Mouse (Mus musculus) hindbrain, embryonic 14.5 days (tissue): ENCODE measurements at regions not wholly inside any gene's neighbourhood (a gene's known extent, or its start where the extent isn't known, plus 50 kb on each side); places are given as distances from the start of the nearest gene placed in this dataset.

Experiments
- ATAC-seq: fragments of 200-750 bp; cut with Nextera tagmentation; 2 replicates; pipeline ENCODE4 v1.8.0; 2017; ENCODE audit warnings: moderate number of reproducible peaks, mild to moderate bottlenecking, moderate TSS enrichment, moderate library complexity; ENCODE audit not compliant: low FRiP score
- DNase-seq: peaks from one replicate; pipeline ENCODE4 v3.0.0-alpha.2; 2015; ENCODE audit warnings: low spot score
- H3K27ac ChIP-seq: fragments of 300-500 bp; sonication (generic); 2 replicates; pipeline ENCODE4 v1.5.1; 2014; ENCODE audit warnings: mild to moderate bottlenecking, moderate library complexity
- H3K27me3 ChIP-seq: fragments of 300-500 bp; sonication (generic); 2 replicates; pipeline ENCODE4 v1.6.1; 2014; ENCODE audit warnings: mild to moderate bottlenecking, low read length, mixed read lengths; ENCODE audit not compliant: control insufficient read depth, insufficient read depth
- H3K36me3 ChIP-seq: fragments of 300-500 bp; sonication (generic); replicated peaks from 2 replicates; pipeline ENCODE4 v1.6.1; 2014; ENCODE audit not compliant: control insufficient read depth, insufficient read depth
- H3K4me1 ChIP-seq: fragments of 300-500 bp; sonication (generic); replicated peaks from 2 replicates; pipeline ENCODE4 v1.6.1; 2014; ENCODE audit warnings: antibody characterized with exemption, low read length, mixed read lengths; ENCODE audit not compliant: control insufficient read depth, insufficient read depth
- H3K4me2 ChIP-seq: fragments of 300-500 bp; sonication (generic); replicated peaks from 2 replicates; pipeline ENCODE4 v1.6.1; 2014; ENCODE audit warnings: mild to moderate bottlenecking, moderate library complexity
- H3K4me3 ChIP-seq: fragments of 300-500 bp; sonication (generic); replicated peaks from 2 replicates; pipeline ENCODE4 v1.5.1; 2014; ENCODE audit warnings: mild to moderate bottlenecking, low read length
- H3K9ac ChIP-seq: fragments of 300-500 bp; sonication (generic); 2 replicates; pipeline ENCODE4 v1.6.1; 2014
- H3K9me3 ChIP-seq: fragments of 300-500 bp; sonication (generic); 2 replicates; pipeline ENCODE4 v1.6.1; 2016; ENCODE audit warnings: low read length; ENCODE audit not compliant: control insufficient read depth
- WGBS: fragments of 180-500 bp; shearing (Covaris S2); extraction: QIAGEN DNeasy Blood & Tissue Kit; methylation state at CpG from one replicate; pipeline ENCODE4 v1.1.7; 2014; 5-methylcytosine and 5-hydroxymethylcytosine counted together

DNA sequence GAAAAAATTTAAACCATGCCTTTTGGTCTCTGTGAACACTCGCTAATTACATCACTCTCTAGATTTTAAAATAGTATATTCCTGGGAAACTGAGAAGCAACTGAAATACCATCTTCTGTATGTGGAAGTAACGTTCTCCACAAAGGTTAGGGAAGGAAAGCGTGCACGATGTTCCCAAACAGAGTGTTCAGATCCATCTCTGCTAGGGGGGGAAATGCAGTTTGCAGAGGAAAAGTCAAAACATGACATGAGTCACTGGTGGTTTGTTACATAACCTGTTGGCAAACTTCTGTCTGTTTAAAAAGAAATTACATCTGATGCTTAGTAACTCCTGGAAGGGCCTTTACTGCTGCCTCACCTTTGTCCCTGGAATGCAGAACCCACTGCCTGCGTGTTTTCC lies 314.2 kb downstream of the Dcdc2c start:
- H3K4me3 ChIP-seq = no peak overlapping the region
- H3K9me3 ChIP-seq = no peaks in the 10 kb centered on the region
- no peaks in the 10 kb centered on the region for H3K27me3 ChIP-seq
- WGBS = 89% methylated on average over 5 of the region's 5 CpGs
- ATAC-seq (no peak), DNase-seq (no peak)
- H3K4me2 ChIP-seq = no peak overlapping the region
- H3K36me3 ChIP-seq = no peaks in the 10 kb centered on the region
- no peaks in the 10 kb centered on the region for H3K4me1 ChIP-seq
- no peak overlapping the region for H3K9ac ChIP-seq
- H3K27ac ChIP-seq = no peak overlapping the region

DNA sequence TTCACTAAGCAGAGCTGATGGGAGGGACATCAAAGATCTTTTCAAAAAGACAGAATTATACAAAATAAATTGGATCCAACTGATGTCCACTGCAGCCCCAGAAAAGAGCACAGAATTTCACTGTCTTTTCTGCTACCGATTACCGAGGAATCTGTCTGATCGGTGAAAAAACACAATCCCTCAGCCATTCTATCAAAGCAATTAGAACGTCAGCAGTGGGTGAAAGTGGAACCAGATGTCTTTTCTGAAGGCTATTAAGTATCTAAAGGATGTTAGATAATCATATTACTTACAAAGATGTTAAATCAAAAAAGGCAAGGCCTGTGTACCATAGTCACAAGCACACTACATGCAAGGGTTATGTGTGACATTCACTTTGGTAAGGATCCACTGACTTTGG lies 315.2 kb downstream of the Dcdc2c start:
- WGBS = 60% methylated on average over 4 of the region's 4 CpGs
- no peak overlapping the region for H3K9ac ChIP-seq

GRCm38 (mm10) chr12:28202847-28203246 lies 349.4 kb downstream of the Dcdc2c start:
- 89% methylated on average over 1 of the region's 1 CpGs for WGBS
- Histone ChIP-seq H3K9me3 (no peaks in the 10 kb centered on the region), H3K4me1 (no peaks in the 10 kb centered on the region), H3K4me2 (no peak overlapping the region), H3K4me3 (no peak overlapping the region), H3K36me3 (no peaks in the 10 kb centered on the region), H3K27ac (no peak overlapping the region), H3K9ac (no peak overlapping the region), H3K27me3 (no peaks in the 10 kb centered on the region)
- no peak for ATAC-seq
- DNase-seq = no peak

More for the DNA sequence above, 315.2 kb downstream of the Dcdc2c start:
- Histone ChIP-seq H3K4me3 (no peak overlapping the region), H3K36me3 (no peaks in the 10 kb centered on the region), H3K4me1 (no peaks in the 10 kb centered on the region), H3K27ac (no peak overlapping the region), H3K4me2 (no peak overlapping the region), H3K27me3 (no peaks in the 10 kb centered on the region), H3K9me3 (no peaks in the 10 kb centered on the region)
- ATAC-seq = no peak
- DNase-seq = peak; percentile 28

DNA sequence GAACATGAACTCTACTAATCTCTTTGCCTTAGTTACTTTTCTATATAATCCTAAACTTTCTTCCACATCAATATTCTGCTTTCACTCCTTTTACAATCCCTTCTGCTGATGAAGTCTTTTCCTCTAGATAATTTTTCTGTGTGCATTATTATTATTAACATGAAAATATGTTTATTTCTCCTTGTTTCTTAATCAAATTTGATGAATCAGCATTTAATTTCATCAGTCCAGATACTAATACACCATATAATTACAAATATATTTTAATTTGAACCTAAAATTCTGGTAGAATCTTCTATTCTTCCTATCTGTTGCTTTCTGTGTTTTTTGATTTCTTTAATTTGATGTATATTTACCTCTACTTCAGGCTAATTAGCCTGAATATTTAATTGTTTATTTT lies 365.5 kb downstream of the Dcdc2c start:
- Histone ChIP-seq H3K4me2 (no peak overlapping the region), H3K27me3 (no peaks in the 10 kb centered on the region), H3K27ac (no peak overlapping the region), H3K4me3 (no peak overlapping the region), H3K4me1 (no peaks in the 10 kb centered on the region), H3K9me3 (peaks cover 12% of the 10 kb centered on the region), H3K36me3 (no peaks in the 10 kb centered on the region), H3K9ac (no peak overlapping the region)
- ATAC-seq (no peak), DNase-seq (no peak)

- H3K27me3 ChIP-seq = no peaks in the 10 kb centered on the region
- no peak for ATAC-seq
- WGBS = 70% methylated on average over 2 of the region's 2 CpGs
Observed at GRCm38 (mm10) chr12:28181265-28181664, 370.9 kb downstream of the Dcdc2c start.

DNA sequence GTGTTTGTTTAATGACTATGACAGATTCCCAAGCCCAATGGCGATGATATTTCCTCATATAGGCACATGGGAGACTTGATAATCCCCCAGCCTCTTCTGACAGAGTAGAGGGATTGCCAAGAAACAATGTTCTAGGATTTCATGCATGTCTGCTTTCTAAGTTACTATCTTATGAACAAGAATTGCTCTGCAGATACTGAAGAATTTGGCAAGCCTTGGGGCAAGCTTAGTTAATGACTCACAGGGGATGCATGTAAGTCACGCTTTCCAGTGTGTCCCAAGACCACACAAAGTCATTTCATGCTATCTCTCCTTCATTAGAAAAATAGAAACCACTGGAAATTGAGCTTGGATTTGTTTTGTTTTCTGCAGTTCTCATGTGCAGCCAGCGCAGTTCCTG lies 376.2 kb downstream of the Dcdc2c start:
- Histone ChIP-seq H3K27ac (no peak overlapping the region), H3K9me3 (no peaks in the 10 kb centered on the region), H3K9ac (no peak overlapping the region), H3K36me3 (no peaks in the 10 kb centered on the region), H3K4me1 (no peaks in the 10 kb centered on the region), H3K27me3 (no peaks in the 10 kb centered on the region), H3K4me2 (no peak overlapping the region), H3K4me3 (no peak overlapping the region)
- DNase-seq = no peak
- WGBS = 74% methylated on average over 3 of the region's 3 CpGs
- ATAC-seq = no peak

More at GRCm38 (mm10) chr12:28181265-28181664, 370.9 kb downstream of the Dcdc2c start:
- Histone ChIP-seq H3K36me3 (no peaks in the 10 kb centered on the region), H3K4me1 (no peaks in the 10 kb centered on the region), H3K9ac (no peak overlapping the region), H3K4me3 (no peak overlapping the region), H3K9me3 (no peaks in the 10 kb centered on the region), H3K27ac (no peak overlapping the region), H3K4me2 (no peak overlapping the region)
- no peak for DNase-seq

DNA sequence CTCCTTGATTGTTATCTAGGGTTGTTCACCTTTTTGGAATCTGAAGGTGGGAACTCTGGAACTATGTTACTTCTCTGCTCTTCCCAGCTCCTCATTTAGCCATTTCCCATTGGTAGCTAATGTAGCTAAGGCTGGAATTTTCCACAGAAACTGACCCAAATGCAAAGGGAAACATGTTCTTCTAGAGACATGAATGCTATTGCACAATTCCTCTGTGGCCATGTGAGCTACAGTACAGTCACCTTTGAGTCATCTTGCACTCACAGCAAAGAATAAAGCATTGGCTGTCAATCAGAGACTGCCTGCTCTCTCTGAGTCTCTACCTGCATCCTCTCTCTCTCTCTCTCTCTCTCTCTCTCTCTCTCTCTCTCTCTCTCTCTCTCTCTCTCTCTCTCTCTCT lies 378.1 kb downstream of the Dcdc2c start:
- no peak for DNase-seq
- no peak overlapping the region for H3K27ac ChIP-seq
- no peaks in the 10 kb centered on the region for H3K9me3 ChIP-seq
- ATAC-seq = no peak
- H3K27me3 ChIP-seq = no peaks in the 10 kb centered on the region
- no peaks in the 10 kb centered on the region for H3K36me3 ChIP-seq
- no peak overlapping the region for H3K4me3 ChIP-seq
- no peaks in the 10 kb centered on the region for H3K4me1 ChIP-seq
- H3K9ac ChIP-seq = no peak overlapping the region
- no peak overlapping the region for H3K4me2 ChIP-seq

DNA sequence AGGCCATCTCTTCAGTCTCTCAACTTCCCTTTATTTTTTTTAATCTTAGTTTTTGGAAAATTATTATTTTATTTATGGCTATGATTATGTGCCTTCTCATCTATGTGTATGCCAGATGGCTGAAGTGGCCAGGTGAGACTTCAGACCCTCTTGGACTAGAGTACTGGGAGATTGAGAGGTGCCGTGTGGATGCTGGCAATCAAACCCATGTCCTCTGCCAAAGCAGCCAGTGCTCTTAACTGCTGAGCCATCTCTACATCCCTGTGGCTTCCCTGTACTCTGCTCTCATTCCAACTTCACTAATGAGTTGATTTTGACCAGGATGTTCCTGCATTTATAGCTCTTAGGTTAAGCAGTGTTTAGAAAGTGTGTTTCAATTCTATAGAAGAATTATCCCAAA lies 393.4 kb downstream of the Dcdc2c start:
- no peaks in the 10 kb centered on the region for H3K4me1 ChIP-seq
- no peak overlapping the region for H3K27ac ChIP-seq
- no peak overlapping the region for H3K4me2 ChIP-seq
- no peak overlapping the region for H3K9ac ChIP-seq
- H3K4me3 ChIP-seq = no peak overlapping the region
- DNase-seq = no peak
- H3K36me3 ChIP-seq = no peaks in the 10 kb centered on the region
- 88% methylated on average over 1 of the region's 1 CpGs for whole genome bisulfite sequencing
- no peaks in the 10 kb centered on the region for H3K27me3 ChIP-seq
- no peak for ATAC-seq
- H3K9me3 ChIP-seq = no peaks in the 10 kb centered on the region

GRCm38 (mm10) chr12:28150759-28151158 lies 401.4 kb downstream of the Dcdc2c start:
- DNase-seq = peak; percentile 32
- no peaks in the 10 kb centered on the region for H3K9me3 ChIP-seq
- H3K27me3 ChIP-seq = no peaks in the 10 kb centered on the region
- peaks cover 6% of the 10 kb centered on the region; the same call in 1 of the 2 replicates for H3K4me1 ChIP-seq
- H3K4me3 ChIP-seq = no peak overlapping the region
- no peak for ATAC-seq
- H3K9ac ChIP-seq = no peak overlapping the region
- H3K27ac ChIP-seq = no peak overlapping the region
- H3K36me3 ChIP-seq = no peaks in the 10 kb centered on the region
- WGBS = 44% methylated on average over 4 of the region's 4 CpGs
- no peak overlapping the region for H3K4me2 ChIP-seq

DNA sequence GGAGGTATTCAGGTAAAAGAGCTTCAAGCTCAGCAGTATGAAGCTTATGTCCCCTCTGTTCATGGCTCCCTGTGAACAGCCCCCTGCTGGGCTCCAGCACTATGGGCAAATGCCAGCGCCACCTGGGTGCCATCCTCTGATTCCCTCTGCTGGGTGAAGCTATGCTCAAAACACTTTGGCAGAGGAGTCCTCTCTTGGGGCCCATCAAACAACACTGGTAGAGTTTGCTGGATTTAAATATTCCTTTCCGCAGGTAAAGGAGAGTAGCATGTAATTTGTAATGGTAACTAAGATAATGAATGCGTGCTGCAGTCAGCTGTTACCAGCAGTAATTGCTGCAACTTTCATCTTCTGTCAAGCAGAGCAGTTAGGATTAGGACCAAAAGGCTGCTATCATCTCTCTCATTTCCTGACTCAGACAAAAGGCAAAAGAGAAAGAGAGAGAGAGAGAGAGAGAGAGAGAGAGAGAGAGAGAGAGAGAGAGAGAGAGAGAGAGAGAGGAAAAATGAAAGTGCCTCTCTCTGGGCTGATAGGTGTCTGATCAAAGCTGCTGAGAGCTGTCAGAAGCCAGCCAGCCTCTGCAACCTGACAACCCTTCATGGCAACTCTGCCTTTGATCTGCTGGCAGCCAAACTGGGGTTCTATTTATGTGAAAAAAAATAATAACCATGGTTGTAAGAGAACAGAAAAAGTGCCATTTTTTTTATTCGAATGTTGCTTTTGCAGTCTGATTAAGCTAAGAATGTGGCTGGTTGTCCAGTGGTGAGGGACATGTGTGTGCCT lies 416.2 kb downstream of the Dcdc2c start:
- Histone ChIP-seq H3K27ac (no peak overlapping the region), H3K36me3 (no peaks in the 10 kb centered on the region), H3K9ac (no peak overlapping the region), H3K4me1 (0 out of 2 replicates have a peak, but pooled peaks cover 3% of the 10 kb centered on the region), H3K9me3 (no peaks in the 10 kb centered on the region), H3K27me3 (no peaks in the 10 kb centered on the region), H3K4me2 (no peak overlapping the region), H3K4me3 (no peak overlapping the region)
- ATAC-seq (no peak), DNase-seq (no peak)
- WGBS = 67% methylated on average over 4 of the region's 4 CpGs
